Mouse (Mus musculus): ENCODE data around the gene Bag2. TPM values are rescaled to one million over a fixed set of nuclear protein-coding genes. Genes with fewer than 3 reads are reported as not detected.

Bag2 gene
- total RNA-seq (2017): 0.64 to 1.7 TPM (median 1.4 TPM) in 3 replicates

DNA sequence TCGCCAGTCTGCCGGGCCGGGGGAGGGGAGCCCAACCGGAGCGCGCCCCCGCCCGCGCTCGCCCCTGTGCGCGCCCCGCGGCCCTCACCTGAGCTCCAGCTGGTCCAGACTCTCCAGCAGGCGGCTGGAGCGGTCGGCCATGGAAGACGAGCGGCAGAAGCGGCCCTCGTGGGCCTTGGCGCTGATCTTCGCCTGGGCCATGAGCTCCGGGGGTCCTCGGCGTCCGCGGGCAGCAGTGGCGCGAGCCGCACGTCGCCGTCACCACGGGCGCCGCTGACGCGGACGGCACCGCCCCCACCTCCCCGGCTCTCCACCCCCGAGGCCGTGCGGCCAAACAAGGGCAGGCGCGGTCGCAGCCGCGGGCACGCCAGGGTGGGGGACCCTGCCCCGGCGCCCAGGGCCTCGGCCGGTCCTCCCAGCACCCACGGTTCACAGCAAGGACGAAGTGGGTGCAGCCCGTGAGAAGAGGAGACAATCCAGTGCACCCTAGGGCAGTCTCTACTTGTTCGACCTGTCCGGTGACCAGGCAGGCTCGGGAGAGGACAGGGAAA is at the start of gene Bag2:
Gene Bag2 (minus strand): TSS at position 305 of the 551 bp plus-strand sequence.
- ATAC-seq (replicated peaks; ENCODE audit: insufficient number of reproducible peaks, low FRiP score, low TSS enrichment, poor library complexity, severe bottlenecking): no peak

DNA sequence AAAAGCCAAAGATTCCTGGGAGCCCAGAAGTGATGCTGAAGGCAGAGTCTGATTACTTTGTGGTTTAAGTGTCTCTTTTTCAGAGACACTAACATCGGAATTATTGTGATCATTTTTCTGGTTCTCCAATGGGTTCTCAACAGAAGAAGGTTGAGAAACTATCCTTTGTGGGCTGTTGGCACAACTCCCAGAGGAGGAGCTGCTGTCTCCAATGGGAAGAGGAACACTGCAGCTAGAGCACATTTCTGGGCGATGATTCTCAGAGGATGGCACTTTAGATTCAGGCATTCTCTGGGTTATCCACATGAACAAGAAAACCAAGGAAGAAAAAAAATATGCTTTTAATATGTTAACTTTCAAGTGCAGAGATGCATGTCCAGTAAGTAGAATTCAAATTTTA is 45.7 kb upstream of the Bag2 start:
- no peak for ATAC-seq (replicated peaks; ENCODE audit: insufficient number of reproducible peaks, low FRiP score, low TSS enrichment, poor library complexity, severe bottlenecking)

DNA sequence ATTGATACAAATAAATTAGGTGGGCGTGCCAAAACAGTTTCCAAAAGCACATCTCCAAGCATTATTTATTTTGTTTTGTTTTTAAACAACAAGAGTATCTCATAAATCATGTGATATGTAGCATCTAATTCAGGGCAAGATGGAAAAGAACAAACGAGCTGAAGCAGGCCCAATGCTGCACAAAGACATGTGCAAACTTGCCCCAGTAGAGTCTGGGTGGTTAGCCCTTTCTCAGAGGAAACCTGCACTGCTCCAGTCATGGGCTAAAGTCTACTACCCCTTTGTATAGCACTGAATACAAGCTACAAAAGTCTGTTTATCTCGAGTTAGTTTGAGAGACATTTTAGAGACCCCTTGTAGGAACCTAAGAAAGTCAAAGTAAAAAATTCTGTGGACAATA is 42.0 kb upstream of the Bag2 start:
- no peak for ATAC-seq (replicated peaks; ENCODE audit: insufficient number of reproducible peaks, low FRiP score, low TSS enrichment, poor library complexity, severe bottlenecking)

DNA sequence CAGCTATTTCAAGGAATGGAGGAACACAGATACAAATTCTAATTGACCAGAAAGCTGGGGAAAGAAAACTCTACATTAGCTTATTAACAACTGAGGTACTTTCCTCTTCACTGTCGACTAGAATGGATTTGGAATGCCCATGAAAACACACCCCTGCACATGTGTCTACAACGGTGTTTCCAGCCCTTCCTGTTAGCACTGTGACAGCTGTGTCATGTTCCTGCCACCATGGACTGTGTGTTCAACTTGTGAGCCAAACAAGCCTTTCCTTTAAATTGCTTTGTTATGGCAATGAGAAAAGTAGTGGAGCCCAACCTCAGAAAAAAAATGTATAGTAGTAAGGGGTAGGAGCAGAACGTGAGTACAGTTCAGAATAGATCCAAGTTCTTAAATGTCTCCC is 30.9 kb upstream of the Bag2 start:
- no peak for ATAC-seq (replicated peaks; ENCODE audit: insufficient number of reproducible peaks, low FRiP score, low TSS enrichment, poor library complexity, severe bottlenecking)

DNA sequence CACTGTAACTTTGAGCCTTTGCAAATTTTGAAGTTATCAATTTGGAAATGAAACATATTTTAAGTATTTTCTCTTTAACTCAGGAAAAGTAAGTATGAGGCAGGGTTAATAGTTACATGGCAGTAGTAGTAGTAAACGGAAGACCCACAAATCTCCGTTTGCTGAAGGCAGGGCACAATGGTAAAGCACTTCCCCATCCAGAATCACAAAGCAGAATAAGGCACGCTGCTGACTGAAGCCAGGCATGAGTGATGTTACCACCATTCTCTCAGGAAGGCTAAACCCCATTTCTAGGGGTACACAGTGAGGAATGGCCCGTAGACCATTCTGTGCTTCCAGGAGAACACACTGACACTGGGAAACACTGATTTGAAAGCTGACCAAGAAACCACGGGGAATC is 30.5 kb upstream of the Bag2 start:
- no peak for ATAC-seq (replicated peaks; ENCODE audit: insufficient number of reproducible peaks, low FRiP score, low TSS enrichment, poor library complexity, severe bottlenecking)

DNA sequence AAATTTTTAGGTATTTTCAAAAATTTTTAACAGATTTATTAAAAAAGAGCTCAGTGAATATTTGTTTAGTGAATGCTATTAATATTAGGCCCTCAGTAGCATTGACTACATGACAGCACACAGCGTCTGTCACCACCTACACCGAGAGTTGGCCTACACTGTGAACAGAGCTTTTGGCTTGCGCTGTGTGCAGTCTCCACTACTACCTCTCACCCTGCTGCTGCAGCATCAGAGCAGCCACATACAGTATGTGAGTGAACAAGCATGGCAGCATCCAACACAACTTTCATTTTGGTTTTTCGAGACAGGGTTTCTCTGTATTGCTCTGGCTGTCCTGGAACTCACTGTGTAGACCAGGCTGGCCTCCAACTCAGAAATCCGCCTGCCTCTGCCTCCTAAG is 27.0 kb upstream of the Bag2 start:
- no peak for ATAC-seq (replicated peaks; ENCODE audit: insufficient number of reproducible peaks, low FRiP score, low TSS enrichment, poor library complexity, severe bottlenecking)

DNA sequence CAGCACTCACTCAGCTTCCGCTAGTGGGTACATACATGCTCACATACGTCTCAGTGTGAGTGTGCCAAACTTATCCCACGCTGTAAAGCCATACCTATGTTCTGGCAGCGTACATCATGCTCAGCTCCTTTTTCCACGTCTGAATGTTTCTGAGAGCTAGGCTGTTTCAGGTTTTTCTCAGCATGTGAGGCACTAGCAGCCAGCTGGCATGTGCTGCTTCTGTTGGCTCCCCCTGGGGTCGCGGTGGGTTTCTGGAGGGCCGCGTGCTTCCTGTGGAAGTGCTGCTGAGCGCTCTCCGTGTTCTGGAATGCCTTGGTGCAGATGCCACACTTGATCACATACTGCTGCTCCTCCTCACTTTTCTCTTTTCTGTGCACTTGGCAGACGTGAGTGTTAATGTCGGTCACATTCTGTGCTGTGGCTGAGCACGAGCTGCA is 18.6 kb upstream of the Bag2 start:
- no peak for ATAC-seq (replicated peaks; ENCODE audit: insufficient number of reproducible peaks, low FRiP score, low TSS enrichment, poor library complexity, severe bottlenecking)

DNA sequence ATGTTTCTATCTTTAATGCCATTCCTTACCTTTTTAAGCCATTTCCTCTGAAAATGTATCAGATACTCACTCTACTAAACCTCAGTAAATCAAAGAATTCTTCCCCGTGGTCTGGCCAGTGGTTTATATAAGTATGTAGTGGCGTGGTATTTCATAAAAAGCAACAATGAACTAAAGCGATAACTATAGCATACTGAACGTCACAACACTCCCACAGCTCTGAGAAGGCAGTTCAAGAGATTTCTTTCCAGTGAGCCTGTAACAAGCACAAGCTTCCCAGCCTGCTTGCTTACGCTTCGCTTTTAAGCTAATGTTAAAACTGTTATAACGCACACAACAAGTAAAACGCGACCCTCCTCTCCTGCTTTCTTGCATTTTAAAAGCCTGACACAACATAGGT is 14.5 kb upstream of the Bag2 start:
- no peak for ATAC-seq (replicated peaks; ENCODE audit: insufficient number of reproducible peaks, low FRiP score, low TSS enrichment, poor library complexity, severe bottlenecking)

DNA sequence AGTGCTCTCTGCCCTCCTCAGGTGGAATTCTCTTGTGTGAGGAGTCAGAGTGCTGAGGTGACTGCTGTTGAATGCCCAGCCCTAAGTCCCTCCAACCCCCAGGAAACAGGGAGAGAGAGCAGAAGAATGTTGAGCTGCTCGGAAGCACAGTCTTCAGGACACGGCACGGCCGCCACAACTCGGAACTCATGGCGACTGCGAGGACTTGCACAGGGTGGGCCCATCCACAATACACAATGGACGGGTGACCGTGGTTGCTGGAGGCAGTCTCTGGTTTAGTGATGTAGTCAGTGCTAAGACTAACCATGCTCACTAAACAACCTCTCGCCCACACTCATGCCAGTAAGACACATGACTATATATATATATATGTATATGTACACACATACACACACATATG is 14.0 kb upstream of the Bag2 start:
- no peak for ATAC-seq (replicated peaks; ENCODE audit: insufficient number of reproducible peaks, low FRiP score, low TSS enrichment, poor library complexity, severe bottlenecking)

DNA sequence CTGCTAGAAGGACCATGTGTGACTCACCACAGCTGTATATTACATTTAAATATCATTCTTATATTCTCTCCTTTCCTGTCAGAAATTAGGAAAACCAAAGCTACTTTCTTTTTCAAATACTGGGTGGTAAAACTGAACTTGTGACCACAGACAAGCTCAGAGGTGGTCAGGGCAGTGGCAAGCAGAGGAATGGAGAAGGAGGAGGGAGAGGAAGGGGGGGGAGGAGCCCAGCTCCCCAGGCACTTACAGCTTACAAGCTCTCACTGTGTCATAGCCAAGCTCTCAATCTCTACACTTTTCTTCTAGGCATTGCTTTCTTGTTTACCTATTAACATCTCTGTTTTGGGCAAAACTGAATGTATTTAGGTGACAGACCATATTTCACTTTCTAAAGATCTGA is 11.2 kb upstream of the Bag2 start:
- no peak for ATAC-seq (replicated peaks; ENCODE audit: insufficient number of reproducible peaks, low FRiP score, low TSS enrichment, poor library complexity, severe bottlenecking)

DNA sequence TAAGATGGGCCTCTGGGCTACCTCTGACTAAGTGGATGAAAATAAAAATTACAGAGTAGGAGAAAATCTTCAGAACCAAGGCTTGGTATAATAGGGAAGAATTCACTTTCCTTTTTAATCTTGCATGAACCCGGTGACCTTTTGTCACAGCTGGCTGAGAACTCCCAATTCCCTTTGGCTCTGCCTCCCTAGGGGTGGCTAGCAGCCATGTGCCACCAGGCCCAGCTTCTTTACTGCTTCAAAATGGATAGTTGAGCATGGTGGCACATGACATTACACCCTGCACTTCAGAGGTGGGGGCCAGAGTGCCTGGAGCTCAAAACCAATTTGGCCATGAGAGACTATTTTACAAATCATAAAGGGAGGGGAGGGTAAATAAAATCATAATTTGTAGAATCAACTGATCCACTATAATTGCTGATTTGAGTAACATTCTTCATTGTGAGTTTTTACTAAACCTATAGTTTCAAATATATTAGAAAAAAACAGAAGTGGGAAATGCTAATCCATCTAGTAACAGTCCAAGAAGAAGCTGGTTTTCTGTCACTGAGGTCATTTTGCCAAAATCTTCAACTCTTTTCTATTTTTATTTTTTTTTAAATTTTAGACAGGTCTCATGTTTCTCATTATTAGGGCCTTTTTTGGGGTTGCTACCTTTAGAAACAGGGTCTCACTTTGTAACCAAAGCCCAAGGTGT is 10.6 kb upstream of the Bag2 start:
- no peak for ATAC-seq (replicated peaks; ENCODE audit: insufficient number of reproducible peaks, low FRiP score, low TSS enrichment, poor library complexity, severe bottlenecking)

DNA sequence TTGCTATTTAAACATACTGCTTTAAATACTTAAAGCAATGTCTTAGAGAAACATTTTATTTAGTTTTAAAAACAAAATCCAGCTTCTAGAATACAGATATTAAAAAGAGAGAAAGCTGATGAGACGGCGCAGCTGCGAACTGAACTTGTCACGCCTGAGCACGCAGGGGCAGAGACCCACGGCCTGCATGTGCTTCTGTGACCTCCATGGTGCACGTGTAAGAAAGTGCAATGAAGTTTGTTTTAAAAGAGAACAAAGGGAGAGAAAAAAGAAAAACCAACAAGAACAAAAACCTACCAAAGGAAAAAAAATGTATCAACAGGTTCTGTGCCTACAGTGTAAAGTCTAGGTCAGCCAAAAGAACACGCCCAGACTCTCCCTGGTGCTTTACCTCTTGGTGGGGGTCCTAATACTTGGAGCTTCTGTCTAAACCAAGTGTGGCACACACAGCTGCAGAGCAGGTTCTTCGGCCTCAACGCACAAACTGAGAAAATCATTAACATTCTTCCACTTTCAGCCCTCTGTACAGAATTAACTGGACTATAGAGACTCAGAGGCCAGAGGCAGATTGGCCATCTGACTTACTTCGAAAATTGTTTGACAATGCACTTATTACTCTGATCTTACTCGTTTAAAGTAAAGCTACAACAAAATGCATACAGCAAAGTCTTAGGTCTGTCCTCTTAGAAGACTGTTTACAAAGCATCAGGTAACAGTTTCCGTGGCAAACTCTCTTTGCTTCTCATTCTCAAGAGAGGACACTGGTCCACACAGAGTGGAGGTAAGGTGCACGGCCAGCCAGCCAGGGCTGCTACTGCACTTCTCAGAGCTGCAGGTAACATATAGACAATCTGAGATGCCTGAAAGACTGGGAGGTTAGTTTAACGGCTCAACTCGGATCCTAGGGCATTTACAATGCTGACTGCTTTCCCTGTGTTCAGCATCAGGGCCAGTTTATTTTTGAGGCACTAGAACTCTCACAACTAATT is 9.2 kb upstream of the Bag2 start:
- ATAC-seq (replicated peaks; ENCODE audit: insufficient number of reproducible peaks, low FRiP score, low TSS enrichment, poor library complexity, severe bottlenecking): no peak

DNA sequence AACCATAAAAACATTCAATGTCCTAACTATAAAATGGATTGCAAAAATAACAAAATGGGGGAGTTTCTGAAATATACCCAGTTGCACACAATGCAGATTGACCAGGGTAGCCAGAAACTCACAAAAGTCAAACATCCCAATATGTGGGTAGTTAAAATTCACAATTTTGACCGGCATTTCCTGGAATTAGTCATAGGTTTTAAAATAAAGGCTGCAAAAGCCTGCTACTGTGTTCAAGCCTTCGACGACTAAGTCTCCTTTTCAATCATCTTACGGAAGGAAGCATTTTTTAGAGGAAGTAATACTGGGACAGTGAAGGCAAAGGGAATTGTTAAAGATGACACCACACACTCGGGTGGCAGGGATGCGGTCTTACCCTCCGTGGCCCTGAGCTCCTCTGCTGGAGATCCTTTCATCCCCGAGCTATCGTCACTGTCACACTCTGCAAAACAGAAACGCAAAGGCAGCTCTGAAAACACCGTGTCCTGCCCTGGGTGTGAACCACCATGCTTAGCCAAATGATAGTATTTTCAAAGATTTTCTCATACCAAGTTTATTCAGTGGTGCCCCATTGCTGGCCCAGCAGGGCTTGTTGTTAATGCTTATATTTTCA is 8.0 kb upstream of the Bag2 start:
- no peak for ATAC-seq (replicated peaks; ENCODE audit: insufficient number of reproducible peaks, low FRiP score, low TSS enrichment, poor library complexity, severe bottlenecking)

DNA sequence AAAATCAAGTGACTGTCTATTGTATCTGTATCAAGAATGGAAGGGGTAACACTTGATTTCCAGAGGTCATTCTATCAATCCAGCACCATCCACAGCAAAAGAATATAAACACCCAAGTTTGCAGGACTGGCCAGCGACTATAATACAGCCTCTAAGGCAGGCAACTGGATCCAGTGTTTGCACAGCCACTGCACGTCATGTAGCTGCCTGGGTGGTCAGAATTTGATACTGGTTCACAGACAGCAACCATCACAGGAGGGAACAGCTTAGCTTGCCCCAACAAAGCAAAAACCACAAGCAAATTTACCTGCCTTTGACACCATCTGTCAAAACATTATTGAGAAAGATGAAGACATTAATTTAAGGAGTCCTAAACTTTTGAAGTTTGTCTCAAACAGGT is 6.2 kb upstream of the Bag2 start:
- ATAC-seq (replicated peaks; ENCODE audit: insufficient number of reproducible peaks, low FRiP score, low TSS enrichment, poor library complexity, severe bottlenecking): no peak

DNA sequence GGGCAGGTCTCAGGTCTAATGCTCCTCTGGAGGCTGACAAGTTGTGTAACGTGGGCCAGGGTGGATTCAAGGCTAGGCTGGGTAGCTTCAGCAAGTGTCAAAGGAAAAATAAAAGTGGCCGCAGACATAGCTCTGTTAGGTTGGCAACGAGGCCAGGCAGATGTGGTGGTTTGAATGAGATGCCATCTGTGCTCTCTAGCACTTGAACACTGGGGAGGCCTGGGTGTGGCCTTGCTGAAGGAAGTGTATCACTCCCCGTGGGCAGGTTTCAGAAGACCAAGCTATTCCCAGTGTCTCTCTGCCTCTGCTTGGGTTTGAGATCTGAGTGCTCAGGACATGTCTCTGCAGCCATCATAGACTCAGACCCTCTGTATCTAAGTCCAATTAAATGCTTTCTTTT is 893 bp upstream of the Bag2 start:
- ATAC-seq (replicated peaks; ENCODE audit: insufficient number of reproducible peaks, low FRiP score, low TSS enrichment, poor library complexity, severe bottlenecking): no peak

DNA sequence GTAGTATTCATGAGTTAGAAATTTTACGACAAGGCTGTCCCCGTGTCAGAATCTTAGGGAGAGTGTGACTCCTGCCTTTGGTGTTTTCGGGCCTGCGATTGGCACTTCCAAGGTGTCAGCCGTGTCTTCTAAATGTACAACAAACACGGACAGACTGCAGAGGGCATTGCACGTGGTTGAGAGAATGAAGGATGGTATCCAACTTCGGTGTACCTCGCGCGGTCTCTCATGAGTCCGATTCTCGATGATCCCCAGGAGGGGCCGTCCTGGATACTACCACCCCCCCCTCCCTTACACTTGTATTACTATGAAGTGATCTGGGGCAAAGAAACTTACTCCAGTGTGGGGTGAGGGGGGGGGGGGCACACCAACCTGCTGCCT is 572 bp downstream of the Bag2 start:
- ATAC-seq (replicated peaks; ENCODE audit: insufficient number of reproducible peaks, low FRiP score, low TSS enrichment, poor library complexity, severe bottlenecking): no peak

DNA sequence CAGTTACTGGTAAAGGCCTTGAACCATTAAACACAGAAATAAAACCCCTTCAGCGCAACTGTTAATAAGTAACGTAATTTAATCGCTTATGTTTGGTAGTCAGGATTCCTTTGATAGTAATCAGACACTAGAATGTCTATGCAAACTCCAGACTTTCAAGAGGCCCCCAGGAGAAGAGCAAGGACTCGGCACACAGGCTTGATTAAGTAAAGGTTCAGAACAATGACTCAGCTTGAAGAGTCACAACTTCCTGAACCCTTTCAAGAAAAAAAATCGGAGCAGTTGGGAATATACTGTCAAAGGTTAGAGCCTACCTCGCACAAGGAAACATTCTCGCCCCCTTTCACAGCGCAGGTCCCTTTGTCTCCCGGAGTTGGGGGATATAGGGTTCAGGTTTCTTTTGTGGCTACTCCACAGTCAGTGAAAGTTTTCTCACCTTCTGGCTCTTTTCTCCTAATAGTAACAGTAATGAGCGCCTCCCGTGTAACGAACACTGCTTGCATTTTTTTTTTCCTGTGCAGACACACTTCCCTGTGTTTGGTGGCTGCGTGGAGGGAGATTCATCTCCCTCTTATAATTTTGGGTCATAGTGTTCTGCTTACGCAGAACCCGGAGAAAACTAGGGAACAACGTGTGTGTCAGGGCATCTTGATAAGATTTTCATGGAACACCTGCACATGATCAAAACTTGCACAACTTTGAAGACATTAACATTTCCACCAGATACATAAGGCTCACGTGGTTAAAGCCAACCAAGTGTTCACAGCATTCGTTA is 1.1 kb downstream of the Bag2 start:
- no peak for ATAC-seq (replicated peaks; ENCODE audit: insufficient number of reproducible peaks, low FRiP score, low TSS enrichment, poor library complexity, severe bottlenecking)

DNA sequence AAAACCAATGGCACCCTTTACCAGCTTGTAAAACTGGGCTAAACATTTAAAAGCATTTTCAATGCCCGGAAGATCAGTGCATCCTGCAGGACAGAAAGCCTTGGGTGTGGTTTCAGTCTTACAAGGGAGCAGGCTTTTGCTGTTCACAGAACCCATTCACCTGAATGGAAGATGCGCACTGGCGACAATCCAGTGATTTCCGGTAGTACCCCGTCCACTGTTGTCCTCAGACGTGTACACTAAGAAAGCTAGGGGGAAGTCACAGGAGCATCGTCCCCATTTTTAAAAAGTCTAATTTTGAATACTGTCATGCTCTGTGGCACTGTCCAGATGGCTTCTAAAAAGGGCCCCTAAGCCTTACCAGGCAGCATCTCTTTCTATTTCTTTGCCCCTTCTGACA is 1.8 kb downstream of the Bag2 start:
- ATAC-seq (replicated peaks; ENCODE audit: insufficient number of reproducible peaks, low FRiP score, low TSS enrichment, poor library complexity, severe bottlenecking): no peak
